Mouse (Mus musculus): ENCODE results near the gene Gal.

- TF ChIP-seq EP300 (IDR thresholded peaks at IDR 0.05; ENCODE audit: low read depth) (no peak), CTCF (IDR thresholded peaks at IDR 0.05; ENCODE audit: low read depth) (peak; percentile 33; the same call in 1 of the 2 replicates)
Measured at GRCm38 (mm10) chr19:3437980-3438379, 23.6 kb upstream of the Gal start.

Measured in liver, embryonic 14.5 days (tissue).